Mouse (Mus musculus) kidney, embryonic 15.5 days (tissue): ENCODE data around the gene Hoxa9. TPM values are rescaled to one million over a fixed set of nuclear protein-coding genes. Genes with fewer than 3 reads are reported as not detected.

ENCODE experiments used
- ATAC-seq: fragments of 200-750 bp; cut with Nextera tagmentation; replicated peaks from 2 replicates; pipeline ENCODE4 v1.8.0; 2017; ENCODE audit warnings: moderate TSS enrichment; ENCODE audit not compliant: low FRiP score
- H3K27ac ChIP-seq: fragments of 300-500 bp; sonication (generic); 2 replicates; pipeline ENCODE4 v1.5.1; 2015; ENCODE audit warnings: mild to moderate bottlenecking, inconsistent platforms
- H3K27me3 ChIP-seq: fragments of 300-500 bp; sonication (generic); 2 replicates; pipeline ENCODE4 v1.6.1; 2015; ENCODE audit warnings: inconsistent platforms
- H3K36me3 ChIP-seq: fragments of 300-500 bp; sonication (generic); 2 replicates; pipeline ENCODE4 v1.6.1; 2015; ENCODE audit warnings: inconsistent platforms
- H3K4me1 ChIP-seq: fragments of 300-500 bp; sonication (generic); 2 replicates; pipeline ENCODE4 v1.6.1; 2015; ENCODE audit warnings: inconsistent platforms
- H3K4me2 ChIP-seq: fragments of 300-500 bp; sonication (generic); 2 replicates; pipeline ENCODE4 v1.6.1; 2015; ENCODE audit warnings: moderate library complexity, mild to moderate bottlenecking, inconsistent platforms
- H3K4me3 ChIP-seq: fragments of 300-500 bp; sonication (generic); replicated peaks from 2 replicates; pipeline ENCODE4 v1.5.1; 2015; ENCODE audit warnings: mild to moderate bottlenecking, inconsistent platforms
- H3K9ac ChIP-seq: fragments of 300-500 bp; sonication (generic); 2 replicates; pipeline ENCODE4 v1.6.1; 2015; ENCODE audit warnings: mild to moderate bottlenecking, inconsistent platforms
- H3K9me3 ChIP-seq: fragments of 300-500 bp; sonication (generic); replicated peaks from 2 replicates; pipeline ENCODE4 v1.6.1; 2016; ENCODE audit warnings: inconsistent platforms
- WGBS: fragments of 180-500 bp; shearing (Covaris S2); methylation state at CpG from one replicate; pipeline ENCODE4 v1.1.7; 2015; ENCODE audit warnings: mixed read lengths; 5-methylcytosine and 5-hydroxymethylcytosine counted together
- polyA plus RNA-seq: library from polyadenylated mRNA; unstranded; fragments of >200 nt; fragmentation: Nextera tagmentation; extraction: Ambion mirVana; gene quantifications from 2 replicates; pipeline ENCODE4 v1.2.1, GENCODE M21; 2015

Gene Hoxa9
- polyA plus RNA-seq, 1 experiment from 2014 or later: 53.4 TPM

DNA sequence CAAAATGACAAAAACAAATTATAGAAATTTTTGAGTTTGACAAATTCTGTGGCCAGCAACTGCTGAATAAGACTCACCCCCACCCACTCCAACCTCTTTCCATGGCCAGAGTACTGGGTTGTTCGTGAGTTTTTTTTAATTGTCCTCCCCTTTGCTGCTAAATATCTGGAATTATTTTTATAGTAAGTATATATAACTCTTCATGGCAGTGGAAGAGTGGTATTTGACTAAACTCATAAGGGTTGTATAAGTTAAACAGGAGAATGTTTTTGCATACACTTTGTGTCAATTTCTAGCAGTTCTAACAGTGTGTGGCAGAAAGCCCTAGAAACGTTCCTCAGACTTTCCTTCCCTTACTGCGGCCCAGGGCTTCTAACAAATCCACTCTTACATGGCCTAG, 36.8 kb upstream of the Hoxa9 start:
- Histone ChIP-seq H3K27me3 (peaks cover 98% of the 10 kb centered on the region), H3K4me3 (no peak overlapping the region), H3K9ac (no peak overlapping the region), H3K27ac (no peak overlapping the region), H3K4me1 (peaks cover 8% of the 10 kb centered on the region), H3K4me2 (no peak overlapping the region), H3K9me3 (no peaks in the 10 kb centered on the region), H3K36me3 (no peaks in the 10 kb centered on the region)
- WGBS: 9% methylated on average over 3 of the region's 3 CpGs
- ATAC-seq: no peak

DNA sequence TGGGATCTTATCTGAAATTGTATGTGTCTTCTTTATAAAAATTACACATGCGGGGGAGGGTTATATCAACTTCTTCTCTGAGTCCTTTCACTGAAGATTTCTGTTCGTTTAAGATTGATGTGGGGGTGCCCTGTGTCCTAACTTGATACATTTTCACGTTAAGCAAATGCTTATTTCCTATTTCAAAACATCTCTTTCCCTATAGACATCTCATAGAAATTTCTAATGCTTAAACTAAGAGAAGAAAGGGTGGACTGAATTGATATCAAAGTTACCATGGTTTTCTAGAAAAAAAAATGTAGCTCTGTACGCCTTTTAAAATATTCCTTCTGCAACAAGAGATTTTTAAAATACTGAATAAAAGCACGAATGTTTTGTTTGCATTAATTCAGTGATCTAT, 36.3 kb upstream of the Hoxa9 start:
- no peak for ATAC-seq
- H3K27ac ChIP-seq: no peak overlapping the region
- H3K4me1 ChIP-seq: peaks cover 8% of the 10 kb centered on the region
- no peak overlapping the region for H3K9ac ChIP-seq
- no peak overlapping the region for H3K4me2 ChIP-seq
- H3K4me3 ChIP-seq: no peak overlapping the region
- WGBS: 14% methylated on average over 5 of the region's 5 CpGs
- H3K9me3 ChIP-seq: no peaks in the 10 kb centered on the region
- peaks cover 98% of the 10 kb centered on the region for H3K27me3 ChIP-seq
- H3K36me3 ChIP-seq: no peaks in the 10 kb centered on the region

DNA sequence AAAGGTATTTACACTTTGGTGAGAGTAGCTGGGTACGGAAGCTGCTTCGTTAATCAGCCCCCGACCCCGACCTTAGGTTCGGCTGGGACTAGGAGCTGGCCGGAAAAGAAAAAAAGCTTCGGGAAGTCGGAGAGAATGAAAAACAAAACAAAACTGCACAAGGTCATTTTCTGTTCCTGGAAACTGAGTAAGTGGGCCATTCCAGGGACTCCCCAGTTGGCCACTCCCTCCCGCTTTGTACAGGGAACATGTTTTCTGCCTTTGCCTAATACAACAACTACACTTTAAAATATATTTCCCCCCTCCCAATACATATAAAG, 35.7 kb upstream of the Hoxa9 start:
- Histone ChIP-seq H3K4me3 (no peak overlapping the region), H3K9ac (no peak overlapping the region), H3K9me3 (no peaks in the 10 kb centered on the region), H3K27me3 (peaks cover 99% of the 10 kb centered on the region), H3K27ac (no peak overlapping the region), H3K4me1 (peaks cover 8% of the 10 kb centered on the region), H3K4me2 (no peak overlapping the region), H3K36me3 (no peaks in the 10 kb centered on the region)
- WGBS: under 1% methylated on average over 9 of the region's 9 CpGs
- ATAC-seq: no peak

DNA sequence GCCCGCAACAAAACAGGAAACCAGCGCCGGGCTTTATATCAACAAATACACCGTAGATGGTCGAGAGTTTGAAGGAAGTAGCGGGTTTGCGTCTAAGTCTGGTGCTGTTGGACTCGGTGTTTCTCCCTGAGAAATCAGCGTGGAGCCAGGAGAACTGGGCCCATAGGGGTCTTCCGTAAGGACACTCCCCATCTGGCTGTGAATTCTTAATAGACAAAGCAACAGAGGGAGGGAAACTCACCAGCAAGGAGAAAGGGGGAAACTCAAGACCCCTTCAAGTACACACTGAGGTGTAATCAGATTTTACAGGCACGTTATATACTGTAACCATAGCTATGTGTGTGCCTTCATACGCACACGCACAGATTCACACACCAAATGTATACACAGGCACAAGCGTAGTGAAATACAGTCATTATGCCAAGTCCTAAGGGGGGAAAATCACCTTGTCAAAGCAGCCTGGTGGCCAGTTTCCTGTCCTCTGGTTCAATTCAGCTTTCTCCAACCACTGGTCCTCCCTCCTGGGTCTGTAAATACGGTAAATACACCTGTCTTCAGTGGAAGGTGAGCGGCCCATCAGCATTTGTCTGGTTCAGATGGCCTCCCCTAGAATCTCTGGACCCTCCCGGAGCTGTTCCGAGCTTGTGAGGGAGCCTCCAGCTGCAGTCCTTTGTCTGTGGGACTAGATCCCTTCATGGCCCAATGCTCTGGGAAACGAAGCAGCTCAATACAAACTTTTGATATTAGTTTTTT, 35.2 kb upstream of the Hoxa9 start:
- under 1% methylated on average over 19 of the region's 19 CpGs for WGBS
- Histone ChIP-seq H3K9me3 (no peaks in the 10 kb centered on the region), H3K27ac (no peak overlapping the region), H3K4me2 (no peak overlapping the region), H3K4me3 (no peak overlapping the region), H3K9ac (no peak overlapping the region), H3K4me1 (peaks cover 10% of the 10 kb centered on the region), H3K27me3 (peaks cover 99% of the 10 kb centered on the region), H3K36me3 (no peaks in the 10 kb centered on the region)
- ATAC-seq: no peak

DNA sequence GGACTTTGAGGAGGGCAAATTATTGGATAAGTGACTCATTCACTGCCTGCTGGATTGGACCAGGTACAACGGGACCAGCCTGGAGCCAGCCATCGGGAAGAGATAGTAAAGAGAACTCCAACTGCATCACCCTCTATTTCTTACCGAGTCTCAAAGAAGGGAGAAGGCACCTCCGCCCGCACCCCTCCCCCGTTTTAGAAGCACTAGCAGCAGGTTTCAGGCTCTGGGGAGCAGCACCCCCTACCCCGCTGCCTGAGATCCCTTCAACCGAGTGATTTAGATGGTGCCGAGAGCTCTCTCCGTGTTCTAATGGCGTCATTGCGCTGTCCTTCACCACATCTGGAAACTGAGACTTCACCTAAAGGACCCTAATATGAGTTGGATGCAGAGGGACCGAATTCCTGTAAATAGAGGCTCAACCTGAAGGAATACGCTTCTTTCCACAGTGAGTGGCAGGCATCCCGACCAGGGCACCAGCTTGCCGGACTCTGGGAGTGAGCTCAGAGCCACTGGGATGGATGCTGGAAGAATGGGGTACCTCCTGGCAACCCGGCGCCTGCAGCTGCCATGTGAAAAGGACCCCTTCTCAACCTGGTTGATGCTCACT, 34.5 kb upstream of the Hoxa9 start:
- Histone ChIP-seq H3K4me3 (no peak overlapping the region), H3K4me1 (peaks cover 13% of the 10 kb centered on the region), H3K4me2 (no peak overlapping the region), H3K27me3 (peaks cover 99% of the 10 kb centered on the region), H3K27ac (no peak overlapping the region), H3K9me3 (no peaks in the 10 kb centered on the region), H3K36me3 (no peaks in the 10 kb centered on the region), H3K9ac (no peak overlapping the region)
- WGBS: 1% methylated on average over 18 of the region's 18 CpGs
- no peak for ATAC-seq

DNA sequence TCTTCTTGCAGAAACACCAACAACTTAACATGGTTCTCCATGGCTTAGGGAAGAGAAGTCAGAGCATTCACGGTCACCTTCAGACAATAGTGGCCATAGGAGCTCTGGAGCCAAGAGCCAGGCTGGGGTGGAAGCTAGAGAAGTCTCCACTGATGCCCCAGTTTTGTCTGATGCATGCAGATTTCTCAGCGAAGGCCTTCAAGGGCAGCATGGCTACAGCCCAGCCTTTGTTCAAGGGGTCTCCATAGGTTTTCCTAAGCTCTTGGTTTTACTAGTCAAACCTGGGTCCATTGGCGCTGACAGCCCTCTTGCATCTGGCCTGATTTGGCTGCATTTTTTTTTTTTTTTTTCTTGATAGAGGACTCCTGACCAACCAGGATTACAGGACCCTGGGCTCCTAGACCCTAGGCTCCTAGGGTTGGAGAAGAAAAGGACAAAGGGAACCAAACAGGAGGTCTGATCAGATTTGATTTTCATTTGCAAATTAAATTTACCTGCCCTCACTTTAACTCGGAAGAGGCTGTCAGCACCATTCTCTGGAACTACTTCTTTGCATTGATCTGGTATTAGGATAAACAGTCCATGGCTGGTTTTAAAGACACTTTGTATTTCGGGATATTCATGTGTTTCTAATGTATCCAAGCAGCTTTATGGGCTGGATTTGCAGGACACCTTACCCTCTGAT, 33.4 kb upstream of the Hoxa9 start:
- H3K9ac ChIP-seq: no peak overlapping the region
- no peaks in the 10 kb centered on the region for H3K9me3 ChIP-seq
- 3% methylated on average over 5 of the region's 5 CpGs for WGBS
- no peaks in the 10 kb centered on the region for H3K36me3 ChIP-seq
- H3K27ac ChIP-seq: no peak overlapping the region
- H3K27me3 ChIP-seq: peaks cover 99% of the 10 kb centered on the region
- H3K4me2 ChIP-seq: no peak overlapping the region
- peaks cover 22% of the 10 kb centered on the region for H3K4me1 ChIP-seq
- no peak for ATAC-seq
- H3K4me3 ChIP-seq: no peak overlapping the region

DNA sequence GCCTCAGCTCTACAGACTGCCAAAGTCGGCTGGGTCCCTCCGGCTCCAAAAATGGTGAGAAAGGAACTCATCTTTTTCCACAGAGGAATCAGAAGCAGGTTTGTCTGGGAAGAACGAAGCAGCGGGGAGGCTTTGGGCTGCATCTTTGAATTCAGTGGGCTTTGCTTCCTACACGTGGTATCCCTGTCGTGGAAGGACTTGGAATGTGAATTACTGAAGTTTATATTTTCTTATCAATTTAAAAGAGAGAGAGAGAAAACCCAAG, 32.4 kb upstream of the Hoxa9 start:
- Histone ChIP-seq H3K36me3 (no peaks in the 10 kb centered on the region), H3K4me1 (peaks cover 22% of the 10 kb centered on the region), H3K27me3 (peaks cover 99% of the 10 kb centered on the region), H3K4me3 (no peak overlapping the region), H3K9me3 (no peaks in the 10 kb centered on the region), H3K4me2 (no peak overlapping the region), H3K27ac (no peak overlapping the region), H3K9ac (no peak overlapping the region)
- 2% methylated on average over 6 of the region's 6 CpGs for WGBS
- no peak for ATAC-seq

DNA sequence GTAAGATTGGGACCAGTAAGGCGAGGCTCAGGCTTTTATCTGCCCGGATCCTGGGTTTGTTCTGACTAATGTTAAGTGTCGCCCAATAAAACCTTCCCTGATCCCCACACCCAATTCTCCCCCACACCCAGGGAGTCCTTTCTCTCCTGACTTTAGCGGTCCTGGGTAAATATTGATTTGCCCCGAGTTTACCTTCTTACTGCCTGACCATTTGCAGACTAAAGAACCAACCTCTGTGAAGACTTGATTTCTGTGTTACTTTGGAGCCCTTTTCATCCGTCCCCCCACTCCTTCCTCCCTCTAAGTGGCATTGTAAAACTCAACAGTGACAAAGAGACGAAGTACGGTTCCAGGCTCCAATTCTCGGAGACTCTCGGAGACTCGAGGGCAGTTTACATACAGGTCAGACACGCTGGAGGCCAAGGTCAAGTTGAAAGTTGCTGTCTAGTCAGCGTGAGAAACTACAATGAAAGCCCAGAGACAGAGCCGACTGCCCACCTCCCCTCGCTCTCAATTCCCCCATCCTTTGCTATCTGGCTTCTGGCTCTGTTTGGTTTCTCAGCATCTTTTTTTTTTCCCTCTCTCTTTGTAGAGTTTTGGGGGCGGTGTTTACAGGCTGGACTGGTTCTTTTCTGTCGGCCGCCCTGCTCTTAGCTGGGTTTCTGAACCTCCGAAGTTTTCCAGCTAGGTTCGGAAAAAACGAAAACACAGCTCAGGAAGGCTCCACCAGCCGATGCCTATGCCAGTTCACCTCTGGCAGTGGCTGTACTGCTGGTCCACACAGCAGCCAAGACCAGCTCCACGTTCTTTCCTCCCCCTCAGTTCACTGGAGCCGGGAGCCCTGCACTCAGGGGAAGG, 31.8 kb upstream of the Hoxa9 start:
- 2% methylated on average over 24 of the region's 24 CpGs for WGBS
- Histone ChIP-seq H3K27me3 (peaks cover 97% of the 10 kb centered on the region), H3K9me3 (no peaks in the 10 kb centered on the region), H3K4me2 (no peak overlapping the region), H3K27ac (no peak overlapping the region), H3K36me3 (no peaks in the 10 kb centered on the region), H3K9ac (no peak overlapping the region), H3K4me3 (no peak overlapping the region), H3K4me1 (peaks cover 22% of the 10 kb centered on the region)
- no peak for ATAC-seq

DNA sequence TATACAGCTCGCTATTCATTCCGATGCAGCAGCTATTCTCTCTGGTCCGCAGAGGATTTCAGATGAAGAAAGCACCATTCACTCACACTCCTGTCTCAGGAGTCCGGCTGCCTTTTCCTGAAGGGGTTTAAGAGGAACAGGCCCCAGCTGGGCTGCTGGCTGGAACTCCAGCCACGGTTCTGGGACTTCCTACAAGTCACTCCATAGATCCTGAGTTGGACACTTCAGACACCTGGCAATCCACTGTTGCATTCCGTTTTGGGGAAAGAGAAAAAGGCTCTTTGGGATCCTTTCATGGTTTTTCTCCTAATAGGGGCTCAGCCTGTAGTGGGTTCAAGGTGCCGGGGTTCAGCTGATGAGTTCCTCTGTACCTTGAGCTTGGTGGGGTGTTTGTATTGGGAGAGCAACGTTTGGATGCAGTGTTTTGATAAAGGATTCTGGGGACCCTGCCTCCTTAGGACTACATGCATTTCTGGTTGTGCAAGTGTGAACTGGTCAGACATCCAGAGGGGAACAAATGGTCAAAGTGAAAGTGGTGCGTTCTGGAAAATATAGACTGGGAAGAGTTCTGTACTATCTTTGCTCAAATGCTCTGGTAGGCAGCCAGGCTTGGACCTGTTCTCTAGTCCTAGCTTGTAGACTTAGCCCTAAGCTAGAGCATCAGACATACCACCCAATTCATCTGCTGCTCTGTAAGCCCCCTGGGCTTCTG, 31.0 kb upstream of the Hoxa9 start:
- Histone ChIP-seq H3K9me3 (no peaks in the 10 kb centered on the region), H3K4me1 (peaks cover 22% of the 10 kb centered on the region), H3K4me2 (no peak overlapping the region), H3K4me3 (no peak overlapping the region), H3K36me3 (no peaks in the 10 kb centered on the region), H3K27me3 (peaks cover 98% of the 10 kb centered on the region), H3K27ac (no peak overlapping the region), H3K9ac (no peak overlapping the region)
- 2% methylated on average over 9 of the region's 9 CpGs for WGBS
- no peak for ATAC-seq

DNA sequence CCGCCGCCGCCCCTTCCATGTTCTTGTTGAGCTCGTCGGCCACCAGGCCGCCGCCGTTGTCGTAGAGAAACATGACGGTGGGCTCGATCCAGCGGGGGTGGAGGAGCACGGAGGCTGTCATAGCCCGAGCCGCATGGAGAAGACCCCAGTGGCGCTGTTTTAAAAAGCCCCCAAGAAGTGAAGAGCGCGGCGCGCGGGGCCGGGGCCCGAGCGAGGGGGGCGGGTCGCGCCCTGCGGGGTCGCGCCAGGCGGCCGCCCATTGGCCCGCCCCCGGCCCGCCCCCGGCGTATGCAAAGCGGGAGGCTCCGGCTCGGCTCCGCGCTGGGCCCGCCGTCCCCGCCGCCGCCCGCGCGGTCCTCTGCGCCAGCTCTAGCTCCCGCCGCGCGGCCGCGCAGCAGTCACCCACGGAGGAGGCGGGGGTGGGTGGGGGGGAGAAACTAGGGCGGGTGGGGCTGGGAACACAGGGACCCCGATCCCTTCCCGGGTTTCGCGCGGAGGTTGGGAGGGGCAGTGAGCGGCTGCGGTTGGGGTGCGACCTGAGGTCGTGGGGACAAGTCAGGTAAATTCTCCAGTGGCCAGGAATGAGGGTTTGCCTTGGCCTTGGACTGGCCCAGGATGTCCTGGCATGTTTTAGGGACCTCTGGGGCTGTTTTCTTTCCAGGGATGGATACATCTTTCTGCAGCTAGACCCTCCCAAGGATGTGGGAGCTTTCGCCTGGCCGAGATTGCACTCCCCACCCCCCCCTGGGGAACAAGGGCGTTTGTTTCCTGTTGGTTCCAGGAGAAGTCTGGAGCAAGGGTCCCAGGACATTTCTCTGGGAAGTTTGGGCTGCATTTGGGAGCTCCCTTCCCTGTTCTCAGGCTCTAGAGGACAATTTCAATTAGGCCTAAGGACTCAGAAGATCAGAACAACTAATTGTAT, 30.0 kb upstream of the Hoxa9 start, which contains the start of gene Hoxa13:
Hoxa13 (minus strand) TSS at position 227 of the 922 bp plus-strand sequence.
- no peaks in the 10 kb centered on the region for H3K36me3 ChIP-seq
- no peak within 1 kb of the TSS for H3K9ac ChIP-seq
- peak within 1 kb of the TSS; percentile 74 for H3K4me2 ChIP-seq
- H3K9me3 ChIP-seq: no peaks in the 10 kb centered on the region
- WGBS: under 1% methylated on average over 47 of the region's 72 CpGs
- H3K27me3 ChIP-seq: peaks cover 96% of the 10 kb centered on the region
- H3K4me1 ChIP-seq: peaks cover 22% of the 10 kb centered on the region
- ATAC-seq: peak; percentile 62; the same call in 1 of the 2 replicates
- H3K4me3 ChIP-seq: peak within 1 kb of the TSS; percentile 46
- H3K27ac ChIP-seq: no peak within 1 kb of the TSS

DNA sequence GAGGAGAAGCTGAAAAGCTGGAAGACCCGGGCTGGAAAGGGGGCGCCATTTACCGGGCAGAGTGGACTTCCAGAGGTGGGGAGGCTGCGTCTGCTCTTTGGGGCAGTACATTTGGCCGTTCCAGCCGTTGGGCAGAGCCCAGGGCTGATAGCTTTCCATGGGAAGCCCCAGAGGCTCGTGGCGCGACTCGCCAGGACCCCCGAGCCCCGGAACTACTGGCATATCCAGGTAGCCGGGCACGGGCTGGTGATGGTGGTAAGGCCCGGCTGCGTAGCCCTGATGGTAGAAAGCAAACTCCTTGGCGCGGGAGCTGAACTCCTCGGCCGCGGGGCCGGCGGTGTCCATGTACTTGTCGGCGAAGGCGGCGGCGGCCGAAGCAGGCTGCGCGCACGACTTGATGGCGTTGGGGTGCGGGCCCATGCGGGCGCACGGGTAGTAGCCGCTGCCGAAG, 28.9 kb upstream of the Hoxa9 start:
- Histone ChIP-seq H3K4me1 (peaks cover 22% of the 10 kb centered on the region), H3K27me3 (peaks cover 95% of the 10 kb centered on the region), H3K9ac (no peak overlapping the region), H3K36me3 (no peaks in the 10 kb centered on the region), H3K4me2 (peak overlapping the region; percentile 74), H3K27ac (no peak overlapping the region), H3K4me3 (peak overlapping the region; percentile 46), H3K9me3 (no peaks in the 10 kb centered on the region)
- WGBS: under 1% methylated on average over 39 of the region's 39 CpGs
- 0 out of 2 replicates have a peak, but pooled peaks have one; percentile 19 for ATAC-seq
